Mouse (Mus musculus): ENCODE results near the gene Cds2. TPM values are rescaled to one million over a fixed set of nuclear protein-coding genes. Genes with fewer than 3 reads are reported as not detected.
A peak's percentile ranks its signal among the peaks of the same experiment; 100 is the strongest.

Cds2 gene
- polyA plus RNA-seq, 1 experiment from 2014 or later: 20.8 TPM

DNA sequence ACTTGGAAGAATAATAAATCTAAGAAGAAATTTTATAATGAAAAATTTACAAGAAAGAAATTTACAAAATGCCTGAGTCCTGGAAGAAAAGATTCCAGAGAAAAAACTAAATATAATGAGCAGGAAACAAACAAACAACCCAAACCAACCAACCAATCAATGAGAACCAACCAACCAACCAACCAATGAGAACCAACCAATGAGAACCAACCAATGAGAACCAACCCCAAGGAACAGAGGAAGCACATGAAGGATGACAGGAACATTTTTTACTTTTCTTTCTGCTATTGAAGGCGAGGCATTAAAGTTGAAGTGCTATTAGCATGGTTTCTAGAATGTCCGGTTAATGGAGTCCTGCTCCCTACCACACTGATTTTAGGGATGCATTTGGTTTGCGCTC lies 2.3 kb upstream of the Cds2 start:
- Histone ChIP-seq H3K9ac (replicated peaks; ENCODE audit: low read depth, low read length) (no peak overlapping the region), H3K9me3 (ENCODE audit: control insufficient read depth, low read depth, low read length) (no peaks in the 10 kb centered on the region), H3K4me1 (ENCODE audit: control insufficient read depth, insufficient read depth, low read length) (peaks cover 4% of the 10 kb centered on the region; the same call in 1 of the 2 replicates), H3K4me2 (replicated peaks; ENCODE audit: low read depth, low read length) (no peak overlapping the region), H3K27ac (ENCODE audit: low read length) (no peak overlapping the region), H3K4me3 (ENCODE audit: low read depth, low read length) (no peak overlapping the region), H3K36me3 (ENCODE audit: control insufficient read depth, insufficient read depth, low read length) (no peaks in the 10 kb centered on the region), H3K27me3 (ENCODE audit: control insufficient read depth, insufficient read depth, low read length) (no peaks in the 10 kb centered on the region)
- no peak for ATAC-seq (ENCODE audit: insufficient number of reproducible peaks, insufficient read depth, low FRiP score, low read depth)
- WGBS: 91% methylated on average over 3 of the region's 3 CpGs

- peaks cover 4% of the 10 kb centered on the region; the same call in 1 of the 2 replicates for H3K4me1 ChIP-seq (ENCODE audit: control insufficient read depth, insufficient read depth, low read length)
- no peak overlapping the region for H3K27ac ChIP-seq (ENCODE audit: low read length)
- WGBS: 74% methylated on average over 6 of the region's 6 CpGs
- H3K4me2 ChIP-seq (replicated peaks; ENCODE audit: low read depth, low read length): peak overlapping the region; percentile 77; the same call in 1 of the 2 replicates
- ATAC-seq (ENCODE audit: insufficient number of reproducible peaks, insufficient read depth, low FRiP score, low read depth): no peak
- no peaks in the 10 kb centered on the region for H3K27me3 ChIP-seq (ENCODE audit: control insufficient read depth, insufficient read depth, low read length)
- no peaks in the 10 kb centered on the region for H3K9me3 ChIP-seq (ENCODE audit: control insufficient read depth, low read depth, low read length)
- H3K4me3 ChIP-seq (ENCODE audit: low read depth, low read length): no peak overlapping the region
- H3K36me3 ChIP-seq (ENCODE audit: control insufficient read depth, insufficient read depth, low read length): no peaks in the 10 kb centered on the region
- no peak overlapping the region for H3K9ac ChIP-seq (replicated peaks; ENCODE audit: low read depth, low read length)
These were observed 773 bp upstream of the Cds2 start for GRCm38 (mm10) chr2:132262175-132262574.

DNA sequence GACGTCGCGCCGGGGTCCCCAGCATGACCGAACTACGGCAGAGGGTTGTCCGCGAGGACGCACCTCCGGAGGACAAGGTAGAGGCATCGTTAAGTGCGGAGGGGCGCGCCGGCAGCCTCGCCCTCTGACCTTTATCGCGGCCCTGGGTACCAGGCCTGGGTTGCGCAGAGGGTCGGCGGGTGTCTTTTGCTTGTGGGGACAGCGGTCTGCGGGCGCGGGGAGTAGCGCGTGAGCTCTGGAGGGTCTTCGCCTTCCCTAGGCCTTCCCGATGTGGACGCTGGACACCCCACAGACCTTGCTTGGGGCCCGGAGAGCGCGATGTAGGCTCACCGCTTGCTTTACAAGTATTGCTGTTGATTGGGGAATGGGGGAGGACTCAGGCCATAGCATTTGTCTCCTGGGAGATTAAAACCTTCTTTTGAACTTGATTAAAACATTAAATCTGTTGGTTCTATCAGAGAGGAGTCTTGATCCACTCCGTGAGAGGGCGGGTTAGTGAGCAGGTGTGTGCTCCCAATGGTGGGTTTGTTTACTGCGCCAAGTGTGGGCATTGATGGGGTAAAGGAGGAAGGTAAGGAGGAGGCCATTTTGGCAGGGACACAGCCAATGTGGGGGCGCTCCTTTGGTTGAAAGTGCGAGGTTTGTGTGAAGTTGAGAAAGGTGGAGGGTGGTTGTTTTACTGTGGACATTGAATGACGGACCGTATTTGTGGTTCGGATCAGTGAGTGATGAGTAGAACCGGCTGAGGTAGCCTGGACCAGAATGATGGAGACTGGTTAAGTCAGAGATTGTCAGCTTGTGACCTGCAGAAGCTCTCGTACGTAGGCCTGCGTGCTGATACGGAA lies 695 bp downstream of the Cds2 start:
- WGBS: 1% methylated on average over 47 of the region's 47 CpGs
- ATAC-seq (ENCODE audit: insufficient number of reproducible peaks, insufficient read depth, low FRiP score, low read depth): peak; percentile 56

DNA sequence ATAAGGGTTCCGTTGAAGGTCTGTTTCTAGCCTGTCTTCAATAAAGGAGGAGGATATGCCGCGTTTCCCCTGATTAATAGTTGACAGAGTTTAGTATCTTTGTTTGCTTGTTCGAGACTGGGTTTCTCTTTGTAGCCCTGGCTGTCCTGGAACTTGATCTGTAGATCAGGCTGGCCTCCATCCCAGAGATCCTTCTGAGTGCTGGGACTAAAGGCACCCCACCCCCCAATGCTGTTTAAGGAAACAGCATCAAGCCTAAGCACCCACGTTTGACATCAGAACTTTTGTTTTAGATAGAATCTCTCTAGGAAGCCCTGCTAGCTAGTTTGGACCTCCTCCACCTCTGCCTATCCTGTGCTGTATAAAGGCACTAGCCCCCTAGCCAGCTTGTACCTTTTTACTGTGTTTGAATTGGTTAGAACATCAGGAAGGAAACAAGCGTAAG lies 1.3 kb downstream of the Cds2 start:
- Histone ChIP-seq H3K27ac (ENCODE audit: low read length) (no peak overlapping the region), H3K9me3 (ENCODE audit: control insufficient read depth, low read depth, low read length) (no peaks in the 10 kb centered on the region), H3K4me2 (replicated peaks; ENCODE audit: low read depth, low read length) (peak overlapping the region; percentile 77), H3K36me3 (ENCODE audit: control insufficient read depth, insufficient read depth, low read length) (no peaks in the 10 kb centered on the region), H3K4me1 (ENCODE audit: control insufficient read depth, insufficient read depth, low read length) (peaks cover 4% of the 10 kb centered on the region; the same call in 1 of the 2 replicates), H3K4me3 (ENCODE audit: low read depth, low read length) (peak overlapping the region; percentile 70), H3K27me3 (ENCODE audit: control insufficient read depth, insufficient read depth, low read length) (no peaks in the 10 kb centered on the region), H3K9ac (replicated peaks; ENCODE audit: low read depth, low read length) (peak overlapping the region; percentile 72; the same call in 1 of the 2 replicates)
- no peak for ATAC-seq (ENCODE audit: insufficient number of reproducible peaks, insufficient read depth, low FRiP score, low read depth)
- WGBS: 19% methylated on average over 6 of the region's 6 CpGs

More for the DNA sequence above, 695 bp downstream of the Cds2 start:
- H3K27me3 ChIP-seq (ENCODE audit: control insufficient read depth, insufficient read depth, low read length): no peaks in the 10 kb centered on the region
- H3K9me3 ChIP-seq (ENCODE audit: control insufficient read depth, low read depth, low read length): no peaks in the 10 kb centered on the region
- peak overlapping the region; percentile 72 for H3K9ac ChIP-seq (replicated peaks; ENCODE audit: low read depth, low read length)
- H3K4me1 ChIP-seq (ENCODE audit: control insufficient read depth, insufficient read depth, low read length): peaks cover 4% of the 10 kb centered on the region; the same call in 1 of the 2 replicates
- peak overlapping the region; percentile 62 for H3K27ac ChIP-seq (ENCODE audit: low read length)
- H3K4me2 ChIP-seq (replicated peaks; ENCODE audit: low read depth, low read length): peak overlapping the region; percentile 77
- H3K4me3 ChIP-seq (ENCODE audit: low read depth, low read length): peak overlapping the region; percentile 70
- no peaks in the 10 kb centered on the region for H3K36me3 ChIP-seq (ENCODE audit: control insufficient read depth, insufficient read depth, low read length)

DNA sequence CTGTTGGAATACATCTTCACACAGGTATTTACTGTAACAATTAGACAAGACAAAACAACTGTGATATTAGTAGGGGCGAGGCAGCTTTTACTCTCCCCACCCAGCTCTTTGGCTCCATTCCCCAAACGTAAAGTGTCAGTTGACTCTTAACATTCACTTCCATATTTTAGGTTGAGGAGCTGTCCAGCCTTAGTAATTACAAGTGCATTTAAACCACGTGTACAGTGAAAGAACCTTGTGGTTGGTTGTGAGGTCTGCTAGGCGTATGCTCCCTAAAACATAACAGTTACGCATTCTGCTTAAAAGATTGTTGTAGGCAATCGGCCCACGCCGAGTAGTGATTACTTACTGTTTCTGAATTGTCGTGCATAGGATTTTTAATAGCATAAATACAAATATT lies 2.2 kb downstream of the Cds2 start:
- no peak overlapping the region for H3K4me3 ChIP-seq (ENCODE audit: low read depth, low read length)
- no peaks in the 10 kb centered on the region for H3K9me3 ChIP-seq (ENCODE audit: control insufficient read depth, low read depth, low read length)
- ATAC-seq (ENCODE audit: insufficient number of reproducible peaks, insufficient read depth, low FRiP score, low read depth): no peak
- no peak overlapping the region for H3K4me2 ChIP-seq (replicated peaks; ENCODE audit: low read depth, low read length)
- H3K9ac ChIP-seq (replicated peaks; ENCODE audit: low read depth, low read length): no peak overlapping the region
- H3K27me3 ChIP-seq (ENCODE audit: control insufficient read depth, insufficient read depth, low read length): no peaks in the 10 kb centered on the region
- WGBS: 75% methylated on average over 9 of the region's 9 CpGs
- no peak overlapping the region for H3K27ac ChIP-seq (ENCODE audit: low read length)
- peaks cover 4% of the 10 kb centered on the region; the same call in 1 of the 2 replicates for H3K4me1 ChIP-seq (ENCODE audit: control insufficient read depth, insufficient read depth, low read length)
- H3K36me3 ChIP-seq (ENCODE audit: control insufficient read depth, insufficient read depth, low read length): no peaks in the 10 kb centered on the region

DNA sequence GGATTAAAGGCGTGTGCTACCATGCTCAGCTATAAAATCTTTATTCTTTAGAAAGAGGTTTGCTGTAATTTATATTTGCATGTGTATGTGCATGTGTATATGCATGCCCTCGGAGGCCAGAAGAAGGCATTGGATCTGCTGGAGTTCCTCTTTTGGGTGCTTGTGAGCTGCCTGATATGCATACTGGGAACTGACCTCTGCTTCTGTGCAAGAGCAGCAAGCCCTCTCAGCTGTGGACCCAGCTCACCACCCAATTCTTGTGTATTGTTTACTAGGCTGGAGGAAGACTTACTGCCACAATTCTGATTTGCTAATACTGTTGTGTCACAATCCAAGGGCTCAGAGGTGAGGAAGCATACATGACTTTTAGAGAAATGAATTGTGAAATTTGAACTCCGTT lies 3.1 kb downstream of the Cds2 start:
- Histone ChIP-seq H3K27me3 (ENCODE audit: control insufficient read depth, insufficient read depth, low read length) (no peaks in the 10 kb centered on the region), H3K27ac (ENCODE audit: low read length) (no peak overlapping the region), H3K9ac (replicated peaks; ENCODE audit: low read depth, low read length) (no peak overlapping the region), H3K36me3 (ENCODE audit: control insufficient read depth, insufficient read depth, low read length) (no peaks in the 10 kb centered on the region), H3K4me3 (ENCODE audit: low read depth, low read length) (no peak overlapping the region), H3K4me1 (ENCODE audit: control insufficient read depth, insufficient read depth, low read length) (peaks cover 4% of the 10 kb centered on the region; the same call in 1 of the 2 replicates), H3K4me2 (replicated peaks; ENCODE audit: low read depth, low read length) (no peak overlapping the region), H3K9me3 (ENCODE audit: control insufficient read depth, low read depth, low read length) (no peaks in the 10 kb centered on the region)
- 91% methylated on average over 3 of the region's 3 CpGs for WGBS
- no peak for ATAC-seq (ENCODE audit: insufficient number of reproducible peaks, insufficient read depth, low FRiP score, low read depth)

- Histone ChIP-seq H3K27me3 (ENCODE audit: control insufficient read depth, insufficient read depth, low read length) (no peaks in the 10 kb centered on the region), H3K4me2 (replicated peaks; ENCODE audit: low read depth, low read length) (no peak overlapping the region), H3K27ac (ENCODE audit: low read length) (no peak overlapping the region), H3K4me3 (ENCODE audit: low read depth, low read length) (no peak overlapping the region), H3K4me1 (ENCODE audit: control insufficient read depth, insufficient read depth, low read length) (peaks cover 6% of the 10 kb centered on the region; the same call in 1 of the 2 replicates), H3K9me3 (ENCODE audit: control insufficient read depth, low read depth, low read length) (no peaks in the 10 kb centered on the region), H3K36me3 (ENCODE audit: control insufficient read depth, insufficient read depth, low read length) (no peaks in the 10 kb centered on the region), H3K9ac (replicated peaks; ENCODE audit: low read depth, low read length) (no peak overlapping the region)
- 89% methylated on average over 3 of the region's 3 CpGs for WGBS
- no peak for ATAC-seq (ENCODE audit: insufficient number of reproducible peaks, insufficient read depth, low FRiP score, low read depth)
These were observed 6.3 kb downstream of the Cds2 start for GRCm38 (mm10) chr2:132269217-132269616.

- no peaks in the 10 kb centered on the region for H3K9me3 ChIP-seq (ENCODE audit: control insufficient read depth, low read depth, low read length)
- no peaks in the 10 kb centered on the region for H3K27me3 ChIP-seq (ENCODE audit: control insufficient read depth, insufficient read depth, low read length)
- ATAC-seq (ENCODE audit: insufficient number of reproducible peaks, insufficient read depth, low FRiP score, low read depth): no peak
- no peak overlapping the region for H3K4me3 ChIP-seq (ENCODE audit: low read depth, low read length)
- no peaks in the 10 kb centered on the region for H3K36me3 ChIP-seq (ENCODE audit: control insufficient read depth, insufficient read depth, low read length)
- no peak overlapping the region for H3K9ac ChIP-seq (replicated peaks; ENCODE audit: low read depth, low read length)
- no peak overlapping the region for H3K27ac ChIP-seq (ENCODE audit: low read length)
- H3K4me2 ChIP-seq (replicated peaks; ENCODE audit: low read depth, low read length): no peak overlapping the region
- 79% methylated on average over 2 of the region's 2 CpGs for WGBS
- 0 out of 2 replicates have a peak, but pooled peaks cover 6% of the 10 kb centered on the region for H3K4me1 ChIP-seq (ENCODE audit: control insufficient read depth, insufficient read depth, low read length)
These were observed 7.5 kb downstream of the Cds2 start for GRCm38 (mm10) chr2:132270331-132270951.

Data from stomach, embryonic 14.5 days (tissue).